Mouse (Mus musculus): ENCODE measurements around the gene Fgd6. TPM values are rescaled to one million over a fixed set of nuclear protein-coding genes. Genes with fewer than 3 reads are reported as not detected.

Fgd6 gene
- polyA plus RNA-seq, 1 experiment from 2014 or later: 3.3 TPM

- Histone ChIP-seq H3K36me3 (replicated peaks) (no peaks in the 10 kb centered on the region), H3K4me3 (replicated peaks) (no peak overlapping the region), H3K9me3 (no peaks in the 10 kb centered on the region), H3K4me1 (peaks cover 21% of the 10 kb centered on the region), H3K27ac (no peak overlapping the region), H3K4me2 (no peak overlapping the region), H3K27me3 (no peaks in the 10 kb centered on the region), H3K9ac (no peak overlapping the region)
- ATAC-seq (ENCODE audit: low FRiP score): no peak
- 87% methylated on average over 4 of the region's 4 CpGs for WGBS
Observed at GRCm38 (mm10) chr10:94151488-94151887, 115.7 kb downstream of the Fgd6 start.

GRCm38 (mm10) chr10:94153841-94154240 is 118.0 kb downstream of the Fgd6 start:
- H3K27ac ChIP-seq: no peak overlapping the region
- no peak overlapping the region for H3K4me2 ChIP-seq
- H3K27me3 ChIP-seq: no peaks in the 10 kb centered on the region
- no peak overlapping the region for H3K9ac ChIP-seq
- H3K9me3 ChIP-seq: no peaks in the 10 kb centered on the region
- peaks cover 17% of the 10 kb centered on the region for H3K36me3 ChIP-seq (replicated peaks)
- H3K4me3 ChIP-seq (replicated peaks): no peak overlapping the region
- ATAC-seq (ENCODE audit: low FRiP score): no peak
- H3K4me1 ChIP-seq: peaks cover 11% of the 10 kb centered on the region

GRCm38 (mm10) chr10:94158962-94159361 is 123.2 kb downstream of the Fgd6 start:
- H3K4me1 ChIP-seq: no peaks in the 10 kb centered on the region
- H3K27ac ChIP-seq: no peak overlapping the region
- no peaks in the 10 kb centered on the region for H3K27me3 ChIP-seq
- H3K4me2 ChIP-seq: no peak overlapping the region
- peaks cover 44% of the 10 kb centered on the region for H3K36me3 ChIP-seq (replicated peaks)
- ATAC-seq (ENCODE audit: low FRiP score): no peak
- no peak overlapping the region for H3K9ac ChIP-seq
- 90% methylated on average over 6 of the region's 6 CpGs for WGBS
- no peaks in the 10 kb centered on the region for H3K9me3 ChIP-seq
- H3K4me3 ChIP-seq (replicated peaks): no peak overlapping the region

DNA sequence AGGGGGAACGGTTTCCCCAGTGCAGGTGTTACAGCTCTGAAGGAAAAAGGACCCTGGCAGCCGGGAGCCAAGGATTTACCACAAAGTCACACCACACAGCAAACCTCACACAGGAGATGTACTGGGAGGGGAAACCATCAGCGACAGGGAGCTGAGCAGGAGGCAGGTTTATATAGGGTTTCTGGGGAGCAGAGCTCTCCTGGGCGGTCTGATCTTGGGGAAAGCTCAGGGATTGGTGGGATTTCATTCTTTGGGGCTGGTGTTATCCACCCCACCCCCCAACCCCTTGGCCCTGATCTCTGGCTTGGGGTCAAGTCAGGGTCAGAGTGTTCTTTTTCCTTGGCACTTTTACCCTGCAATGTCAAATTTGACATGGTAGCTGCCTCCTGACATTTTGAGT is 123.6 kb downstream of the Fgd6 start:
- Histone ChIP-seq H3K27ac (no peak overlapping the region), H3K9ac (no peak overlapping the region), H3K4me2 (no peak overlapping the region), H3K27me3 (no peaks in the 10 kb centered on the region), H3K4me3 (replicated peaks) (no peak overlapping the region), H3K36me3 (replicated peaks) (peaks cover 48% of the 10 kb centered on the region), H3K4me1 (no peaks in the 10 kb centered on the region), H3K9me3 (no peaks in the 10 kb centered on the region)
- ATAC-seq (ENCODE audit: low FRiP score): no peak
- WGBS: 90% methylated on average over 4 of the region's 4 CpGs

DNA sequence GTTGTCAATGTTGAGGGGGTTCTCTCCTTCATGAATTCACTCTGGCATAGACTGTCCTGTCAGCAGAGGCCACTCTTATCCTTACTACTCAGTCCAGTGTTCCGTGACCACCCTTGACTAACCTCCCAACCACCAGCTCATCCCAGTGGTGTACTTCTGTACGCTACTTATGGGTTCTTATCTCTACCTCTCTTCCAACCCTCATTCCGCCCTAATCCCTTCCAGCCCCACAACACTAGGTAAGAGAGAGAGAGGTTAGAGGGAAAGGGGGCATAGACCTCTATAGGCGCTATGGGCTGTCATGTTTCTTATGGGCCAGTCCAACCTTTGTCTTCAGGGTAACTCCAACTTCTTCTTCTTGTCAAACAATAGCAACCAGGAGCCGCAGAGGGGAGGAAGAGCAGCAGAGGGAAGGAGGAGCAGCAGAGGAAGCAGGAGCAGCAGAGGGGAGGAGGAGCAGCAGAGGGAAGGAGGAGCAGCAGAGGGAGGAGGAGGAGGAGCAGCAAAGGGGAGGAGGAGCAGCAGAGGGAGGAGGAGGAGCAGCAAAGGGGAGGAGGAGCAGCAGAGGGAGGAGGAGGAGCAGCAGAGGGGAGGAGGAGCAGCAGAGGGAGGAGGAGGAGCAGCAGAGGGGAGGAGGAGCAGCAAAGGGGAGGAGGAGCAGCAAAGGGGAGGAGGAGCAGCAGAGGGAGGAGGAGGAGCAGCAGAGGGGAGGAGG is 125.4 kb downstream of the Fgd6 start:
- H3K36me3 ChIP-seq (replicated peaks): peaks cover 59% of the 10 kb centered on the region
- WGBS: 90% methylated on average over 5 of the region's 5 CpGs
- no peak overlapping the region for H3K4me3 ChIP-seq (replicated peaks)
- H3K9me3 ChIP-seq: no peaks in the 10 kb centered on the region
- no peaks in the 10 kb centered on the region for H3K27me3 ChIP-seq
- ATAC-seq (ENCODE audit: low FRiP score): no peak
- H3K4me2 ChIP-seq: no peak overlapping the region
- H3K4me1 ChIP-seq: no peaks in the 10 kb centered on the region
- no peak overlapping the region for H3K9ac ChIP-seq
- no peak overlapping the region for H3K27ac ChIP-seq

GRCm38 (mm10) chr10:94162031-94162430 is 126.2 kb downstream of the Fgd6 start:
- Histone ChIP-seq H3K36me3 (replicated peaks) (peaks cover 61% of the 10 kb centered on the region), H3K4me3 (replicated peaks) (no peak overlapping the region), H3K9ac (no peak overlapping the region), H3K4me2 (no peak overlapping the region), H3K27ac (no peak overlapping the region), H3K9me3 (no peaks in the 10 kb centered on the region), H3K27me3 (no peaks in the 10 kb centered on the region), H3K4me1 (no peaks in the 10 kb centered on the region)
- ATAC-seq (ENCODE audit: low FRiP score): no peak
- 95% methylated on average over 7 of the region's 7 CpGs for WGBS

- no peak overlapping the region for H3K4me3 ChIP-seq (replicated peaks)
- peaks cover 64% of the 10 kb centered on the region for H3K36me3 ChIP-seq (replicated peaks)
- ATAC-seq (ENCODE audit: low FRiP score): no peak
- no peak overlapping the region for H3K4me2 ChIP-seq
- 88% methylated on average over 5 of the region's 5 CpGs for WGBS
- no peaks in the 10 kb centered on the region for H3K9me3 ChIP-seq
- no peaks in the 10 kb centered on the region for H3K27me3 ChIP-seq
- no peak overlapping the region for H3K9ac ChIP-seq
- H3K4me1 ChIP-seq: no peaks in the 10 kb centered on the region
- no peak overlapping the region for H3K27ac ChIP-seq
Observed at GRCm38 (mm10) chr10:94164104-94164845, 128.5 kb downstream of the Fgd6 start.

DNA sequence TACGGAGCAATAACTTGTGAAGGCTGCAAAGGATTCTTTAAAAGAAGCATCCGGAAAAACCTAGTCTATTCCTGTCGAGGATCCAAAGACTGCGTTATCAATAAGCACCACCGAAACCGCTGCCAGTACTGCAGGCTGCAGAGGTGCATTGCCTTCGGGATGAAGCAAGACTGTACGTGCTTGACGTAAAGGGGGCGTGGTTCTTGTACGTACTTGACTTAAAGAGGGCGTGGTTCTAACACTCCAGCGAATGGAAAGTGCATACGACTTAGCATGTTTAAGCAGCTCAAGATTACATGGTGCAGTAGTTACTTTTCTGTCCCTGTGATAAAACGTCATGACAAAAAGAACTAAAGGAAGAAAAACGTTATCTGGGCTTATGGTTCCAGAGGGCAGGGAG is 129.6 kb downstream of the Fgd6 start:
- Histone ChIP-seq H3K27me3 (no peaks in the 10 kb centered on the region), H3K36me3 (replicated peaks) (peaks cover 65% of the 10 kb centered on the region), H3K9me3 (peaks cover 4% of the 10 kb centered on the region; the same call in 1 of the 2 replicates), H3K27ac (no peak overlapping the region), H3K4me2 (no peak overlapping the region), H3K4me3 (replicated peaks) (no peak overlapping the region), H3K9ac (no peak overlapping the region), H3K4me1 (no peaks in the 10 kb centered on the region)
- ATAC-seq (ENCODE audit: low FRiP score): no peak
- 92% methylated on average over 16 of the region's 16 CpGs for WGBS

DNA sequence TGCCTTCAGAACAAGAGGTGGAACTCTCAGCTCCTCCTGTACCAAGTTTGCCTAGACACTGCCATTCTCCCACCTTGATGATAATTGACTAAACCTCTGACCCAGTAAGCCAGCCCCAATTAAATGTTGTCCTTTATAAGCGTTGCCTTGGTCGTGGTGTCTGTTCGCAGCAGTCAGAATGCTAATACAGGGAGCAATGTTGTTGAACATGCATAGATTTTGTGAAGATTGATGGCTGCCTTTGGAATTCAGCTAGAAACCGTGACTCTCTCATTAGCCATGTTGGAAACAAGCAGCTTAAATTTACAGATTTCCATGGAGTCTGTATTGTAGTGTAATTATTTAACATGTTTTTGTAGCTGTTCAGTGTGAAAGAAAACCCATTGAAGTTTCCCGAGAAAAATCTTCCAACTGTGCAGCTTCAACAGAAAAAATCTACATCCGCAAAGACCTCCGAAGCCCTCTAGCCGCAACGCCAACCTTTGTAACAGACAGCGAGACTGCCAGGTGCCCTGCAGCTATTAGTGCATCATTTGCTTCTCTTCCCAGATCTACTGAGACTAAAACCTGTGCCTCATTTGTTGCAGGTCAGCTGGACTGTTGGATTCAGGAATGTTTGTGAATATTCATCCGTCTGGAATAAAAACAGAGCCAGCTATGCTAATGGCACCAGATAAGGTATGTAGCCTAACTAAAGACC is 131.4 kb downstream of the Fgd6 start:
- WGBS: 78% methylated on average over 11 of the region's 11 CpGs
- H3K27ac ChIP-seq: no peak overlapping the region
- no peak for ATAC-seq (ENCODE audit: low FRiP score)
- H3K9ac ChIP-seq: no peak overlapping the region
- H3K4me1 ChIP-seq: peaks cover 13% of the 10 kb centered on the region
- H3K4me2 ChIP-seq: no peak overlapping the region
- no peak overlapping the region for H3K4me3 ChIP-seq (replicated peaks)
- no peaks in the 10 kb centered on the region for H3K27me3 ChIP-seq
- peaks cover 67% of the 10 kb centered on the region for H3K36me3 ChIP-seq (replicated peaks)
- H3K9me3 ChIP-seq: peaks cover 4% of the 10 kb centered on the region; the same call in 1 of the 2 replicates

DNA sequence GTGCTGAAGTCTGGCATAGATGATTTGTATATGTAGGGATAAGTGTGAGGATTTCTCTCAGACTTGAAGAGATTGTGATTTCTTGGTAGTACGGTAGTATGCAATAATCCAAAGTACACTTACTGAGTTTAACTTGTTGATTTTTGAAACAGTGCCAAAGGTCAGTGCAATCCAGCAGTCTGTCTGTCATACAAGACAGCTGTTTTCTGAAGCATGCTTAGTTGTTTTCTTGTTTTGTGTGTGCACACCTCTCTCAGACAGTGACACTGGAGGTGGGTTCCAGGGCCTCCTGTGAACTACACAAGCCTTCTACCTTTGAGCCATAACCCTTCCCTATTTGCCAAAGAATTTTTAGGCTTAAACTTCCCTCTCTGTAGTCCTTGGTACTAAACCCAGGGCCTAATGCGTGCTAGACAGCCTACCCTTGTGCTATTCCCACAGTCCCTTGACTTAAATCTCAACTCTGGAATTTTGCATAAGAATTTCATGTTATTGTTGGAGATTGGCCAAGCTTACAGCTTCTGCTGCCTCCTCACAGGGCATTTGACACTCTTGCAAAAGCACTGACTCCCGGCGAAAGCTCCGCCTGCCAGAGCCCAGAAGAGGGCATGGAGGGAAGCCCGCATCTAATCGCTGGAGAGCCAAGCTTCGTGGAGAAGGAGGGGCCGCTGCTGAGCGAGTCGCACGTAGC is 135.8 kb downstream of the Fgd6 start:
- no peak for ATAC-seq (ENCODE audit: low FRiP score)
- no peaks in the 10 kb centered on the region for H3K27me3 ChIP-seq
- H3K9me3 ChIP-seq: peaks cover 4% of the 10 kb centered on the region; the same call in 1 of the 2 replicates
- WGBS: 40% methylated on average over 12 of the region's 12 CpGs
- H3K27ac ChIP-seq: 0 out of 2 replicates have a peak overlapping the region, but pooled peaks have one; percentile 9
- peak overlapping the region; percentile 17; the same call in 1 of the 2 replicates for H3K9ac ChIP-seq
- H3K4me2 ChIP-seq: peak overlapping the region; percentile 27
- peaks cover 63% of the 10 kb centered on the region for H3K36me3 ChIP-seq (replicated peaks)
- H3K4me3 ChIP-seq (replicated peaks): no peak overlapping the region
- H3K4me1 ChIP-seq: peaks cover 28% of the 10 kb centered on the region

- peaks cover 4% of the 10 kb centered on the region; the same call in 1 of the 2 replicates for H3K9me3 ChIP-seq
- no peak overlapping the region for H3K4me3 ChIP-seq (replicated peaks)
- 37% methylated on average over 11 of the region's 11 CpGs for WGBS
- H3K36me3 ChIP-seq (replicated peaks): peaks cover 58% of the 10 kb centered on the region
- peak overlapping the region; percentile 9; the same call in 1 of the 2 replicates for H3K27ac ChIP-seq
- ATAC-seq (ENCODE audit: low FRiP score): no peak
- H3K4me2 ChIP-seq: peak overlapping the region; percentile 27
- H3K27me3 ChIP-seq: no peaks in the 10 kb centered on the region
- H3K9ac ChIP-seq: no peak overlapping the region
- H3K4me1 ChIP-seq: peaks cover 28% of the 10 kb centered on the region
Observed at GRCm38 (mm10) chr10:94172137-94172536, 136.3 kb downstream of the Fgd6 start.

DNA sequence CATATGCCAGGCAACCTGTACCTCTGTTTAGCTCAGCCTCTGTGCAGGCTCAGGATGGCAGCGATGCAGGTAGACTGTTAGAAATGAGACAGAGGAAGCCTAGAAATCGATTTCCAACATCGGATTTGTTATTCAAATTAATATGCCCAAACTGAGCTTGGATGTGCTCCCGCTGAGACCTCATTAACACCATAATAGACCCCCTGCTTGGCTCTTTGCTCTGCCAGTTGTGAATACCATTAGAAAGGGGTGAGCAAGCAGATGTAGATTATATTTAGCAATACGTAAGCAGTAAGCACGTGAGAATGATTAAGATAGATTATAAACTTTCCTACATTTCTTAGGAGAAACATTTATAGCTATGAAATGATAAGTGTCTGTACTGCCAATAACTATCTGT is 136.9 kb downstream of the Fgd6 start:
- peak; percentile 27; the same call in 1 of the 2 replicates for ATAC-seq (ENCODE audit: low FRiP score)
- H3K4me1 ChIP-seq: peaks cover 28% of the 10 kb centered on the region
- no peak overlapping the region for H3K27ac ChIP-seq
- 15% methylated on average over 6 of the region's 6 CpGs for WGBS
- H3K9me3 ChIP-seq: peaks cover 4% of the 10 kb centered on the region; the same call in 1 of the 2 replicates
- H3K9ac ChIP-seq: no peak overlapping the region
- H3K27me3 ChIP-seq: no peaks in the 10 kb centered on the region
- H3K4me2 ChIP-seq: no peak overlapping the region
- peaks cover 52% of the 10 kb centered on the region for H3K36me3 ChIP-seq (replicated peaks)
- H3K4me3 ChIP-seq (replicated peaks): no peak overlapping the region

Measured in forebrain, embryonic 12.5 days (tissue).